1 mouse cellular context compared by ENCODE assay signal in the genomic region with DNA sequence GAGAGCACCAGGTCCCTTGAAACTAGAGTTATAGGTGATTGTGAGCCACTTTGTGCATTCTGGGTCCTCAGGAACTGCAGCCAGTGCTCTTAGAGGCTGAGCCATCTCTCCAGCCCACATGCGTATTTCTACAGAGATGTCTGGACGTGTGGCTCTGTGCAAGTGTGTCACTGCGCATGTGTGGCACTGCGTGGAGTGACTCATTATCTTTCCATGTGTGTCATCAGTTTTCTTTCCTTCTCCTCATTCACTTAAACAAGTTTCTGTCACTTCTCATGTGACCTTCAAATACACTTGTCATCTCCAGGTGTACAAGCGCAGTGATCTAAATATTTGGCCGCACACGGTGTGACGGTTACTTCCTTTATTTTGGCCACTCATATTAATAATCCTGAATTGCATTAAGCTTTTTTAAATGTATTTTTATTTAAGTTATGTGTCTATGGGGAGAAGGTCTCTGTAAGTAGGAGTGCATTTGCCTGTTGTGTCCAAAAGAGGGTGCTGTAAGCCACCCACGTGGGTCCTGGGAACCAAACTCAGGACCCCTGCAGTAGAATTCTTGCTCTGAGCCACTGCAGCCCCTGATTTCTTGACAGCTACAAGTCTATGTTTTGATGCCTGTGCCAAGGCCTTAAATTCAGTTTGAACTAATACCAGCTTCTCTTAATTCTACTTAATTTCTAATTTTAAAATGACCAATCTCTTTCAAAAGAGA.
TF ChIP-seq lines count a peak whose summit lies in the region.

No protein-coding gene starts in this region.

TF ChIP-seq in CH12.LX, 34 proteins besides CTCF, POLR2A, EP300 and RAD21 (continued from another document):
- TF ChIP-seq PAX5 (IDR thresholded peaks at IDR 0.05; ENCODE audit: low read length) (no peak), GABPA (IDR thresholded peaks at IDR 0.05; ENCODE audit: insufficient replicate concordance, low read depth, low read length) (no peak), KAT2A (IDR thresholded peaks at IDR 0.05; ENCODE audit: insufficient replicate concordance, low read length) (no peak), JUND (conservative IDR thresholded peaks at IDR 0.05; ENCODE audit: low read depth, low read length) (no peak), TBP (conservative IDR thresholded peaks at IDR 0.05; ENCODE audit: low read depth, low read length) (no peak), CHD2 (IDR thresholded peaks at IDR 0.05; ENCODE audit: low read length) (no peak)
